Mouse (Mus musculus): ENCODE data around the gene Mroh7. TPM values are rescaled to one million over a fixed set of nuclear protein-coding genes. Genes with fewer than 3 reads are reported as not detected.

Gene Mroh7
- total RNA-seq, 4 experiments from 2014 or later = 1.0 to 5.1 (median 3.2) TPM

DNA sequence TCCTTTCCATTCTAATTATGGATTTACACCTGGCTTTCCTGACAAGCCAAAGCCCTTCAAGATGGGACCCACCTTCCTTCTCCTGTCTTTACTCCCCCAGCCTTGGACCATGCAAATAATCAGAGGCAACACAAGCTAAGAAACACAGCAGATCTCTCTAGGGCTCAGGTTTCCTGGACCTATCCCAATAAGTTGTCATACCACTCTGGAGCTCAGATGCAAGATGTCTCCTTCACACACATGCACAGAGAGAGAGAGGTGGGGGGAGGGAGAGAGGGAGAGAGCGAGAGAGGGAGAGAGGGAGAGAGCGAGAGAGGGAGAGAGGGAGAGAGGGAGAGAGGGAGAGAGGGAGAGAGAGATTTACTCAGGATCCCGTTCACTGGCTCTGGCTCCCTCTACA lies 98.4 kb downstream of the Mroh7 start:
- DNase-seq = no peak

Other genes starting within 250 kb of the Mroh7 start
- under 1 TPM in 1 of 4 experiments, not detected in 3; 0.45 TPM for gene Bsnd, start 238.6 kb downstream of the Mroh7 start, total RNA-seq (2022)
- gene Dhcr24, start 169.9 kb downstream of the Mroh7 start, total RNA-seq (2022) = 100 to 1,000 TPM in 2 of 4 experiments, 10 to 100 TPM in 2; 77.6 to 360 (median 221) TPM
- gene Lexm, start 113.7 kb downstream of the Mroh7 start, total RNA-seq (2022) = not detected
- under 1 TPM in 1 of 4 experiments, not detected in 3; 0.10 TPM for gene Ttc22, start 108.5 kb downstream of the Mroh7 start, total RNA-seq (2022)
- gene Pars2, start 79.9 kb downstream of the Mroh7 start, total RNA-seq (2022) = 1 to 10 TPM; 5.7 to 9.5 (median 8.5) TPM
- 10 to 100 TPM; 24.6 to 40.1 (median 29.1) TPM for gene Ttc4, start 52.0 kb downstream of the Mroh7 start, total RNA-seq (2022)
- under 1 TPM in 1 of 4 experiments, not detected in 3; 0.17 TPM for gene Fam151a, start 3.0 kb upstream of the Mroh7 start, total RNA-seq (2022)
- 10 to 100 TPM in 3 of 4 experiments, 1 to 10 TPM in 1; 7.7 to 65.3 (median 27.8) TPM for gene Acot11, start 74.1 kb upstream of the Mroh7 start, total RNA-seq (2022)
- gene Ssbp3, start 179.8 kb upstream of the Mroh7 start, total RNA-seq (2022) = 100 to 1,000 TPM in 2 of 4 experiments, 10 to 100 TPM in 2; 70.3 to 121 (median 101) TPM

Measured in adrenal gland, adult 8-10 months (tissue).